Mouse (Mus musculus) embryonic facial prominence, embryonic 15.5 days (tissue): ENCODE data around the gene E330017A01Rik. TPM values are rescaled to one million over a fixed set of nuclear protein-coding genes. Genes with fewer than 3 reads are reported as not detected.

Source experiments
- ATAC-seq: fragments of 200-750 bp; cut with Nextera tagmentation; 2 replicates; pipeline ENCODE4 v1.8.0; 2017; ENCODE audit warnings: low read depth, moderate TSS enrichment; ENCODE audit not compliant: insufficient number of reproducible peaks, low FRiP score, low TSS enrichment
- H3K27ac ChIP-seq: fragments of 300-500 bp; sonication (generic); replicated peaks from 2 replicates; pipeline ENCODE4 v1.5.1; 2015; ENCODE audit warnings: mild to moderate bottlenecking, inconsistent platforms
- H3K27me3 ChIP-seq: fragments of 300-500 bp; sonication (generic); 2 replicates; pipeline ENCODE4 v1.6.1; 2015; ENCODE audit warnings: inconsistent platforms
- H3K36me3 ChIP-seq: fragments of 300-500 bp; sonication (generic); 2 replicates; pipeline ENCODE4 v1.6.1; 2015; ENCODE audit warnings: mild to moderate bottlenecking, inconsistent platforms
- H3K4me1 ChIP-seq: fragments of 300-500 bp; sonication (generic); 2 replicates; pipeline ENCODE4 v1.6.1; 2015; ENCODE audit warnings: inconsistent platforms
- H3K4me2 ChIP-seq: fragments of 300-500 bp; sonication (generic); replicated peaks from 2 replicates; pipeline ENCODE4 v1.6.1; 2015; ENCODE audit warnings: mild to moderate bottlenecking, inconsistent platforms
- H3K4me3 ChIP-seq: fragments of 300-500 bp; sonication (generic); replicated peaks from 2 replicates; pipeline ENCODE4 v1.5.1; 2015; ENCODE audit warnings: mild to moderate bottlenecking, inconsistent platforms
- H3K9ac ChIP-seq: fragments of 300-500 bp; sonication (generic); 2 replicates; pipeline ENCODE4 v1.6.1; 2015; ENCODE audit warnings: inconsistent platforms
- H3K9me3 ChIP-seq: fragments of 300-500 bp; sonication (generic); replicated peaks from 2 replicates; pipeline ENCODE4 v1.6.1; 2016; ENCODE audit warnings: inconsistent platforms
- WGBS: fragments of 180-500 bp; shearing (Covaris S2); methylation state at CpG from one replicate; pipeline ENCODE4 v1.1.7; 2015; 5-methylcytosine and 5-hydroxymethylcytosine counted together
- polyA plus RNA-seq: library from polyadenylated mRNA; unstranded; fragments of >200 nt; fragmentation: Nextera tagmentation; extraction: Ambion mirVana; gene quantifications from 2 replicates; pipeline ENCODE4 v1.2.1, GENCODE M21; 2015

The E330017A01Rik gene
- polyA plus RNA-seq, 1 experiment from 2014 or later = not detected

DNA sequence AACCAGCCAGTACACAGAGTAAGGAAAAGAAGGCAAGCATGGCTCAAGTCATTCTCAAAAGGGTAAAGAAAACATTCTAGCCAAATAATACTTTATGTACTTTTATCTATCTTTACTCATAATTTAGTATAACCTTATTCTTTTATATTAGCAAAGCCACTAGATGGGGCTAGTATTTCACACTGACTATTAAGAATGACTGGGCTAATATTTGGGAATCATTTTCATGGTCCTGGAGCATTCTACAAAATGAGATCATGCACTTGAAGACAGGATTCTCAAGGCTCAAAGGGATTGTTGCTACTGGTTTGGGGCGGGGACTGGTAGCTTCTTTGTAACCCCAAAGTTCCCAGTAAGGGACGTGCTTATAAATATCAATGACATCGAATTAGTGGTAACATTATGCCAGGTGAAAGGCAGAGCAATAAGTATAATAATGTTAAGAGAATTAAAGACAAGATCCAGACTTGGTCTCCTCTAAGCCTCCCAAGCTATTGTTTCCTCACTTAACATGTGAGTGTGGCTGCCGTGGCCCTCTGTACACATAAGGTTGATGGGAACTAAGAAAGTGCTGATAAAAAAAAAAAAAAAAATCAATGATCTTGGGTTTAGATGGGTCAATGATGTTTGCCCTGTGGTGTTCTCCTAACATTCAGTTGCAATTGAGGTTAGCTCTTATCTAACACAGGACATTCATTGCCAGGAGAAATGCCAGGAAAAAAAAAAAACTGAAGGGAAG, 10.8 kb downstream of the E330017A01Rik start:
- 88% methylated on average over 4 of the region's 4 CpGs for WGBS
- ATAC-seq = no peak
- Histone ChIP-seq H3K4me1 (no peaks in the 10 kb centered on the region), H3K27me3 (no peaks in the 10 kb centered on the region), H3K4me2 (no peak overlapping the region), H3K36me3 (no peaks in the 10 kb centered on the region), H3K27ac (no peak overlapping the region), H3K4me3 (no peak overlapping the region), H3K9me3 (no peaks in the 10 kb centered on the region), H3K9ac (no peak overlapping the region)

DNA sequence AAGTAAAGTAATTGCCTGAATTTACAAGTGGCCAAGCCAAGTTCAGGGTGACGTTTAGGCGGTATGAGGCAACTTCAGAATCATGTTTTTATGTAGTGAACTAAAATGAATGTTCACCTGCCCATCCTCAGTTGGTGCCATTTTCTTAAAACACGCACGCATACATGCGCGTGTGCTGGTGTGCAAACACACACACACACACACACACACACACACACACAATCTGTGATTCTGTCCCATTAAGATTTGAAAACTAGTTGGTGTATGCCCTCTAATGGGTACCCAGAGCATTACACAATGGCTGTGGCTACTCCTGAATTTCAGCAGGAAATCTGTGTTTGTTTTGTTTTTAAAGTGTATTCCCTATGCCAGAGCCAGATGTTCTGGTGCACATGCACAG, 14.6 kb downstream of the E330017A01Rik start:
- Histone ChIP-seq H3K4me3 (no peak overlapping the region), H3K27me3 (no peaks in the 10 kb centered on the region), H3K27ac (no peak overlapping the region), H3K9ac (no peak overlapping the region), H3K9me3 (no peaks in the 10 kb centered on the region), H3K4me2 (no peak overlapping the region), H3K4me1 (no peaks in the 10 kb centered on the region), H3K36me3 (no peaks in the 10 kb centered on the region)
- no peak for ATAC-seq
- WGBS = 77% methylated on average over 6 of the region's 6 CpGs

DNA sequence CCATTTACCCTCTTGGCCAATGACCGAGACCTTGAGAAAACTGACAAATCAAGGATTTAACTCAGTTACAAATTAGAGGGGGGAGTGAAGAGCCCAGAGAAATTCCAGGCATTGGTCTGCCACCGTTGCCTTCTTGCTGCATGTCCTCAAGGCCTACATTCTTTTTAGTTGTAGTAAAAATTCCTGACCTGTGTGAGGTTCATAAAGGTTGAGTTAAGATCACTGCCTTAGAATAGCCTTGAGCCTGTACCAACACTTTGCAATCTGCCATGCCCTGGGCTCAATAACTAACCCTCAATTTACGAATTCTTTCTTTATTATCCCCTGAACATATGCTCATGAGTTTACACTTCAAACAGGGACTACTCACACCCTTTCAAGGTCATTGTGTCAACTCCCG, 15.4 kb downstream of the E330017A01Rik start:
- Histone ChIP-seq H3K4me2 (no peak overlapping the region), H3K27me3 (no peaks in the 10 kb centered on the region), H3K27ac (no peak overlapping the region), H3K36me3 (no peaks in the 10 kb centered on the region), H3K4me1 (no peaks in the 10 kb centered on the region), H3K9ac (no peak overlapping the region), H3K4me3 (no peak overlapping the region), H3K9me3 (no peaks in the 10 kb centered on the region)
- no peak for ATAC-seq
- 64% methylated on average over 4 of the region's 4 CpGs for WGBS

GRCm38 (mm10) chr16:58622377-58622776, 16.2 kb downstream of the E330017A01Rik start:
- Histone ChIP-seq H3K4me1 (no peaks in the 10 kb centered on the region), H3K36me3 (no peaks in the 10 kb centered on the region), H3K27ac (no peak overlapping the region), H3K27me3 (no peaks in the 10 kb centered on the region), H3K9ac (no peak overlapping the region), H3K9me3 (no peaks in the 10 kb centered on the region), H3K4me2 (no peak overlapping the region), H3K4me3 (no peak overlapping the region)
- ATAC-seq = no peak
- 80% methylated on average over 3 of the region's 3 CpGs for WGBS

DNA sequence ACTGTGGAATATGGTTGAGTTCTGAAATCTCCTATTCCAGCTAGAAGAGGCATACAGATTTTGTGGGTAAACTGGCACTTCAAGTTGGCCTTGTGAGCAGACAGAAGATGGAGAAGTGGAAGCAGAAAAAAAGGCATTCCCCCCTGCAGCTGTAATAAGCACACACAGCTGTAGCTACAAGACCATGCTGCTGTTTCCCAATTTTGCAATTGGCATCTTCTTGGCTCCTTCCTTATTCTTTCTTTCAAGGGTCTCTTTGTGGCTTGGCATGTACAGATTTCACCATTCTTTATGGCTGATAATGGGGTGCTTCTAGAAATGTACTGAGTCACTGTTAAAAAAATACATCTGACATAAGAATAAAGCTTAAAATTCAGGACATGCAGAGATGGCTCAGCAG, 21.2 kb downstream of the E330017A01Rik start:
- Histone ChIP-seq H3K9ac (no peak overlapping the region), H3K4me2 (no peak overlapping the region), H3K4me3 (no peak overlapping the region), H3K9me3 (no peaks in the 10 kb centered on the region), H3K4me1 (no peaks in the 10 kb centered on the region), H3K27me3 (no peaks in the 10 kb centered on the region), H3K27ac (no peak overlapping the region), H3K36me3 (no peaks in the 10 kb centered on the region)
- ATAC-seq = no peak

GRCm38 (mm10) chr16:58616878-58617277, 21.7 kb downstream of the E330017A01Rik start, which contains the start of gene Gm813:
Gene Gm813, minus strand, starts transcription at chr16:58616978.
- no peaks in the 10 kb centered on the region for H3K9me3 ChIP-seq
- no peak within 1 kb of the TSS for H3K9ac ChIP-seq
- no peaks in the 10 kb centered on the region for H3K36me3 ChIP-seq
- H3K4me3 ChIP-seq = no peak within 1 kb of the TSS
- no peaks in the 10 kb centered on the region for H3K27me3 ChIP-seq
- no peak within 1 kb of the TSS for H3K4me2 ChIP-seq
- no peaks in the 10 kb centered on the region for H3K4me1 ChIP-seq
- H3K27ac ChIP-seq = no peak within 1 kb of the TSS
- 81% methylated on average over 6 of the region's 6 CpGs for WGBS
- no peak for ATAC-seq

DNA sequence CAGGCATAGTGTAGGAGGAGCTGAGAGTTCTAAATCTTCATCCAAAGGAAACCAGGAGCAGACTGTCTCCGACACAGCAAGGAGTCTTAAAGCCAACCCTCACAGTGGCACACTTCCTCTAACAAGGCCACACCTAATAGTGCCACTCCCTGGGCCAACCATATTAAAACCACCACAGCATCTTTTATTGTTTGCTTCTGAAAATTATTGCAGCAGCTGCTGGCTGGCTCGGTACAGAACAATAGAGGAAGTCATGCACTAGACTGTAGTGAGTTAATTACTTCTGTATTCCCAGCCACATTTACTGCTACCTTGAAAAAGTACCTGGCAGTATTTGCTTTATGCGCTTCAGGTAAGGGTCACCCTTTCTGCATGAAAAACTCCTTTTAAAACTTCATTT, 25.6 kb downstream of the E330017A01Rik start:
- Histone ChIP-seq H3K36me3 (no peaks in the 10 kb centered on the region), H3K9ac (no peak overlapping the region), H3K4me3 (no peak overlapping the region), H3K27ac (no peak overlapping the region), H3K27me3 (no peaks in the 10 kb centered on the region), H3K4me2 (no peak overlapping the region), H3K9me3 (no peaks in the 10 kb centered on the region), H3K4me1 (no peaks in the 10 kb centered on the region)
- WGBS = 68% methylated on average over 3 of the region's 3 CpGs
- no peak for ATAC-seq

DNA sequence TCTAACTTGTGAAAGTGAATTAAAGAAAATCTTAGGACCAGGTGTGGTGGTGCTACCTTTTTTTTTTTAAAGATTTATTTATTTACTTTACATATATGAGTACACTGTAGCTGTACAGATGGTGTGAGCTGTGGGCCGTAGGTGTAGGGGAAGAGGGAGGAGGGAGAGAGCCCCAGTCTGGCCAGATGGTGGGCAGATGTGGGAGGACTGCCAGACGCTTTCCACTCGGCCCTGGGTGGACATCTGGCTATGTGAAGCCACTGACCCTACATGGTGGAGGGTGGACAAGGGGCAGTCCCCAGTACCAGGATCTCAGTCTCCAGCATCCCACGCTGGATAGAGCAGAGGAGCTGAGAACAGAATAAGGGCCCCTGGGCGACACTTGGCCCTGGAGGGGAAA, 31.4 kb downstream of the E330017A01Rik start:
- 48% methylated on average over 5 of the region's 5 CpGs for WGBS
- ATAC-seq = no peak

GRCm38 (mm10) chr16:58604680-58605079, 33.9 kb downstream of the E330017A01Rik start:
- Histone ChIP-seq H3K36me3 (no peaks in the 10 kb centered on the region), H3K4me1 (no peaks in the 10 kb centered on the region), H3K9ac (no peak overlapping the region), H3K4me2 (no peak overlapping the region), H3K4me3 (no peak overlapping the region), H3K9me3 (no peaks in the 10 kb centered on the region), H3K27me3 (no peaks in the 10 kb centered on the region), H3K27ac (no peak overlapping the region)
- no peak for ATAC-seq

More for the DNA sequence above, 31.4 kb downstream of the E330017A01Rik start:
- Histone ChIP-seq H3K36me3 (no peaks in the 10 kb centered on the region), H3K4me2 (no peak overlapping the region), H3K4me3 (no peak overlapping the region), H3K9ac (no peak overlapping the region), H3K9me3 (no peaks in the 10 kb centered on the region), H3K4me1 (no peaks in the 10 kb centered on the region), H3K27ac (no peak overlapping the region), H3K27me3 (no peaks in the 10 kb centered on the region)

- no peak for ATAC-seq
- 66% methylated on average over 2 of the region's 2 CpGs for WGBS
- no peaks in the 10 kb centered on the region for H3K27me3 ChIP-seq
- no peaks in the 10 kb centered on the region for H3K9me3 ChIP-seq
- H3K27ac ChIP-seq = no peak overlapping the region
- H3K36me3 ChIP-seq = no peaks in the 10 kb centered on the region
- no peak overlapping the region for H3K4me2 ChIP-seq
- no peak overlapping the region for H3K9ac ChIP-seq
- H3K4me1 ChIP-seq = no peaks in the 10 kb centered on the region
- no peak overlapping the region for H3K4me3 ChIP-seq
Observed at GRCm38 (mm10) chr16:58603831-58604230, 34.7 kb downstream of the E330017A01Rik start.

DNA sequence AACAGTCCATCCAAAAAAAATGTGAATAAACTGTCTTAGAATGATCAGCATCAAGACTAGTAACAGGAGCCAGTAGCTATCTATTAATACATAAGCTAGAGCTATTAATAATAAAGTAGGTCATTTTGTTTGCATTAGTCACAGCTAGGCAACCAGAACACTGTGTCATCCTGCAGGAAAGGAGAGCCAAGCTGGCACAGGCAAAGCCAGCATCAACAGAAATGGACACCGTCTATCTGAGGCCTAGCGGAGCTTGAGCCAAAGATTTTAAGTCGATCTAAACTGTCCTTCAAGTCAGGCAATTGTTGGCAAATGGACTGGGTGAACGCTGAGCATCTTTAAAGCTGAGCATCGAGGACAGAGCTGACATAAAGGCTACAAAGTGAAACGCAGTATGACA, 37.7 kb downstream of the E330017A01Rik start:
- H3K36me3 ChIP-seq = no peaks in the 10 kb centered on the region
- H3K4me2 ChIP-seq = no peak overlapping the region
- no peak overlapping the region for H3K27ac ChIP-seq
- no peak overlapping the region for H3K4me3 ChIP-seq
- H3K9me3 ChIP-seq = no peaks in the 10 kb centered on the region
- ATAC-seq = no peak
- no peak overlapping the region for H3K9ac ChIP-seq
- 87% methylated on average over 6 of the region's 6 CpGs for WGBS
- H3K27me3 ChIP-seq = no peaks in the 10 kb centered on the region
- H3K4me1 ChIP-seq = no peaks in the 10 kb centered on the region

GRCm38 (mm10) chr16:58591299-58591698, 47.2 kb downstream of the E330017A01Rik start:
- H3K4me2 ChIP-seq = no peak overlapping the region
- H3K27me3 ChIP-seq = no peaks in the 10 kb centered on the region
- H3K4me1 ChIP-seq = no peaks in the 10 kb centered on the region
- WGBS = 56% methylated on average over 3 of the region's 3 CpGs
- ATAC-seq = no peak
- H3K27ac ChIP-seq = no peak overlapping the region
- no peak overlapping the region for H3K9ac ChIP-seq
- no peaks in the 10 kb centered on the region for H3K9me3 ChIP-seq
- H3K4me3 ChIP-seq = no peak overlapping the region
- H3K36me3 ChIP-seq = no peaks in the 10 kb centered on the region
